Mouse (Mus musculus) CH12.LX (cell line): ENCODE data around the gene Ssbp3.

Experiments
- BHLHE40 ChIP-seq: IDR thresholded peaks from 2 replicates; pipeline ENCODE4 v1.6.1; 2011; ENCODE audit warnings: mild to moderate bottlenecking, low read depth, low read length, improper control_type of control experiment
- CTCF ChIP-seq, 2 experiments: IDR thresholded peaks in 1 of 2; conservative IDR thresholded peaks in 1 of 2; 2 replicates each; pipeline ENCODE4 v1.5.1; 2011 to 2012; ENCODE audit warnings: low read depth in 2 of 2, low read length in 2 of 2, improper control_type of control experiment in 1 of 2, inconsistent platforms in 1 of 2, mild to moderate bottlenecking in 1 of 2, moderate library complexity in 1 of 2
- IRF4 ChIP-seq: IDR thresholded peaks from 2 replicates; pipeline ENCODE4 v1.6.1; 2014; ENCODE audit warnings: low read depth, mild to moderate bottlenecking, inconsistent platforms, low read length, improper control_type of control experiment
- MAZ ChIP-seq: IDR thresholded peaks from 2 replicates; pipeline ENCODE4 v1.6.1; 2012; ENCODE audit warnings: low read depth, mild to moderate bottlenecking, inconsistent platforms, low read length, improper control_type of control experiment, moderate library complexity
- NELFE ChIP-seq: IDR thresholded peaks from 2 replicates; pipeline ENCODE4 v1.6.1; 2011; ENCODE audit warnings: low read depth, low read length, improper control_type of control experiment
- RAD21 ChIP-seq: IDR thresholded peaks from 2 replicates; pipeline ENCODE4 v1.6.1; 2011; ENCODE audit warnings: low read depth, mild to moderate bottlenecking, low read length, improper control_type of control experiment, moderate library complexity
- ZNF384 ChIP-seq: IDR thresholded peaks from 2 replicates; pipeline ENCODE4 v1.6.1; 2012; ENCODE audit warnings: low read depth, low read length, improper control_type of control experiment, inconsistent platforms

GRCm38 (mm10) chr4:106948546-106948945, 38.0 kb downstream of the Ssbp3 start:
- TF ChIP-seq CTCF (conservative IDR thresholded peaks at IDR 0.05 in 1 of 2, IDR thresholded peaks at IDR 0.05 in 1 of 2; ENCODE audit: low read depth in 2 of 2, low read length in 2 of 2) (no peak), RAD21 (no peak), NELFE (no peak), ZNF384 (no peak), MAZ (no peak), IRF4 (no peak), BHLHE40 (no peak)
